Mouse (Mus musculus): ENCODE data around the gene Asgr1. TPM values are rescaled to one million over a fixed set of nuclear protein-coding genes. Genes with fewer than 3 reads are reported as not detected.

Asgr1 gene
- polyA plus RNA-seq, 1 experiment from 2014 or later: 0.88 TPM

GRCm38 (mm10) chr11:70020022-70020631 is 33.8 kb upstream of the Asgr1 start:
- H3K27me3 ChIP-seq (ENCODE audit: control insufficient read depth, insufficient read depth, low read length): no peaks in the 10 kb centered on the region
- H3K4me1 ChIP-seq (replicated peaks; ENCODE audit: control insufficient read depth, insufficient read depth, low read length): peaks cover 43% of the 10 kb centered on the region
- H3K4me2 ChIP-seq (ENCODE audit: low read depth, low read length, severe bottlenecking): peak overlapping the region; percentile 65
- H3K9ac ChIP-seq (ENCODE audit: low read length): peak overlapping the region; percentile 44
- H3K4me3 ChIP-seq (ENCODE audit: low read depth, low read length): peak overlapping the region; percentile 62
- DNase-seq (ENCODE audit: low spot score) (no peak), ATAC-seq (replicated peaks; ENCODE audit: low FRiP score) (no peak)
- H3K27ac ChIP-seq (ENCODE audit: low read depth, low read length): peak overlapping the region; percentile 90
- H3K36me3 ChIP-seq (ENCODE audit: control insufficient read depth, insufficient read depth, low read length): no peaks in the 10 kb centered on the region
- H3K9me3 ChIP-seq (ENCODE audit: control insufficient read depth, low read length): no peaks in the 10 kb centered on the region
- 13% methylated on average over 8 of the region's 8 CpGs for WGBS

- Histone ChIP-seq H3K27ac (ENCODE audit: low read depth, low read length) (peak overlapping the region; percentile 90), H3K4me2 (ENCODE audit: low read depth, low read length, severe bottlenecking) (peak overlapping the region; percentile 65), H3K4me1 (replicated peaks; ENCODE audit: control insufficient read depth, insufficient read depth, low read length) (peaks cover 45% of the 10 kb centered on the region), H3K27me3 (ENCODE audit: control insufficient read depth, insufficient read depth, low read length) (no peaks in the 10 kb centered on the region), H3K9me3 (ENCODE audit: control insufficient read depth, low read length) (no peaks in the 10 kb centered on the region), H3K4me3 (ENCODE audit: low read depth, low read length) (peak overlapping the region; percentile 62), H3K9ac (ENCODE audit: low read length) (peak overlapping the region; percentile 55), H3K36me3 (ENCODE audit: control insufficient read depth, insufficient read depth, low read length) (no peaks in the 10 kb centered on the region)
- ATAC-seq (replicated peaks; ENCODE audit: low FRiP score) (peak; percentile 83), DNase-seq (ENCODE audit: low spot score) (peak; percentile 84)
- 2% methylated on average over 8 of the region's 8 CpGs for WGBS
These were observed 33.1 kb upstream of the Asgr1 start for GRCm38 (mm10) chr11:70020731-70021263.

- peak overlapping the region; percentile 55 for H3K9ac ChIP-seq (ENCODE audit: low read length)
- 2% methylated on average over 39 of the region's 40 CpGs for WGBS
- H3K27me3 ChIP-seq (ENCODE audit: control insufficient read depth, insufficient read depth, low read length): no peaks in the 10 kb centered on the region
- ATAC-seq (replicated peaks; ENCODE audit: low FRiP score): peak; percentile 76
- peak overlapping the region; percentile 90 for H3K27ac ChIP-seq (ENCODE audit: low read depth, low read length)
- H3K4me1 ChIP-seq (replicated peaks; ENCODE audit: control insufficient read depth, insufficient read depth, low read length): peaks cover 52% of the 10 kb centered on the region
- no peaks in the 10 kb centered on the region for H3K36me3 ChIP-seq (ENCODE audit: control insufficient read depth, insufficient read depth, low read length)
- DNase-seq (ENCODE audit: low spot score): peak; percentile 100
- H3K9me3 ChIP-seq (ENCODE audit: control insufficient read depth, low read length): no peaks in the 10 kb centered on the region
- peak overlapping the region; percentile 62 for H3K4me3 ChIP-seq (ENCODE audit: low read depth, low read length)
- peak overlapping the region; percentile 65 for H3K4me2 ChIP-seq (ENCODE audit: low read depth, low read length, severe bottlenecking)
These were observed 32.4 kb upstream of the Asgr1 start for GRCm38 (mm10) chr11:70021264-70022132.

GRCm38 (mm10) chr11:70023481-70024150 is 30.3 kb upstream of the Asgr1 start:
- Histone ChIP-seq H3K9me3 (ENCODE audit: control insufficient read depth, low read length) (no peaks in the 10 kb centered on the region), H3K4me1 (replicated peaks; ENCODE audit: control insufficient read depth, insufficient read depth, low read length) (peaks cover 58% of the 10 kb centered on the region), H3K27me3 (ENCODE audit: control insufficient read depth, insufficient read depth, low read length) (no peaks in the 10 kb centered on the region), H3K4me3 (ENCODE audit: low read depth, low read length) (peak overlapping the region; percentile 37), H3K4me2 (ENCODE audit: low read depth, low read length, severe bottlenecking) (peak overlapping the region; percentile 54), H3K27ac (ENCODE audit: low read depth, low read length) (no peak overlapping the region; the same call in 1 of the 2 replicates), H3K9ac (ENCODE audit: low read length) (peak overlapping the region; percentile 57), H3K36me3 (ENCODE audit: control insufficient read depth, insufficient read depth, low read length) (no peaks in the 10 kb centered on the region)
- DNase-seq (ENCODE audit: low spot score): peak; percentile 82
- no peak for ATAC-seq (replicated peaks; ENCODE audit: low FRiP score)
- WGBS: 4% methylated on average over 27 of the region's 29 CpGs

- Histone ChIP-seq H3K27me3 (ENCODE audit: control insufficient read depth, insufficient read depth, low read length) (no peaks in the 10 kb centered on the region), H3K4me1 (replicated peaks; ENCODE audit: control insufficient read depth, insufficient read depth, low read length) (peaks cover 57% of the 10 kb centered on the region), H3K4me2 (ENCODE audit: low read depth, low read length, severe bottlenecking) (peak overlapping the region; percentile 54), H3K36me3 (ENCODE audit: control insufficient read depth, insufficient read depth, low read length) (no peaks in the 10 kb centered on the region), H3K9ac (ENCODE audit: low read length) (peak overlapping the region; percentile 57), H3K9me3 (ENCODE audit: control insufficient read depth, low read length) (no peaks in the 10 kb centered on the region), H3K4me3 (ENCODE audit: low read depth, low read length) (peak overlapping the region; percentile 37), H3K27ac (ENCODE audit: low read depth, low read length) (peak overlapping the region; percentile 46; the same call in 1 of the 2 replicates)
- DNase-seq (ENCODE audit: low spot score) (no peak), ATAC-seq (replicated peaks; ENCODE audit: low FRiP score) (no peak)
- WGBS: 12% methylated on average over 6 of the region's 6 CpGs
These were observed 29.8 kb upstream of the Asgr1 start for GRCm38 (mm10) chr11:70024151-70024514.

- Histone ChIP-seq H3K9me3 (ENCODE audit: control insufficient read depth, low read length) (no peaks in the 10 kb centered on the region), H3K4me3 (ENCODE audit: low read depth, low read length) (peak overlapping the region; percentile 24), H3K27me3 (ENCODE audit: control insufficient read depth, insufficient read depth, low read length) (no peaks in the 10 kb centered on the region), H3K4me1 (replicated peaks; ENCODE audit: control insufficient read depth, insufficient read depth, low read length) (peaks cover 47% of the 10 kb centered on the region), H3K4me2 (ENCODE audit: low read depth, low read length, severe bottlenecking) (peak overlapping the region; percentile 55), H3K9ac (ENCODE audit: low read length) (peak overlapping the region; percentile 44), H3K27ac (ENCODE audit: low read depth, low read length) (peak overlapping the region; percentile 0), H3K36me3 (ENCODE audit: control insufficient read depth, insufficient read depth, low read length) (peaks cover 6% of the 10 kb centered on the region)
- WGBS: 2% methylated on average over 19 of the region's 19 CpGs
- ATAC-seq (replicated peaks; ENCODE audit: low FRiP score) (peak; percentile 51), DNase-seq (ENCODE audit: low spot score) (peak; percentile 83)
These were observed 27.2 kb upstream of the Asgr1 start for GRCm38 (mm10) chr11:70026689-70027088.

- no peaks in the 10 kb centered on the region for H3K9me3 ChIP-seq (ENCODE audit: control insufficient read depth, low read length)
- peak overlapping the region; percentile 2; the same call in 1 of the 2 replicates for H3K4me3 ChIP-seq (ENCODE audit: low read depth, low read length)
- peaks cover 42% of the 10 kb centered on the region for H3K4me1 ChIP-seq (replicated peaks; ENCODE audit: control insufficient read depth, insufficient read depth, low read length)
- peak overlapping the region; percentile 55 for H3K4me2 ChIP-seq (ENCODE audit: low read depth, low read length, severe bottlenecking)
- no peak for DNase-seq (ENCODE audit: low spot score)
- 0 out of 2 replicates have a peak overlapping the region, but pooled peaks have one; percentile 0 for H3K27ac ChIP-seq (ENCODE audit: low read depth, low read length)
- H3K9ac ChIP-seq (ENCODE audit: low read length): peak overlapping the region; percentile 44
- ATAC-seq (replicated peaks; ENCODE audit: low FRiP score): no peak
- peaks cover 8% of the 10 kb centered on the region for H3K36me3 ChIP-seq (ENCODE audit: control insufficient read depth, insufficient read depth, low read length)
- WGBS: 34% methylated on average over 9 of the region's 9 CpGs
- no peaks in the 10 kb centered on the region for H3K27me3 ChIP-seq (ENCODE audit: control insufficient read depth, insufficient read depth, low read length)
These were observed 26.5 kb upstream of the Asgr1 start for GRCm38 (mm10) chr11:70027397-70027796.

- no peak for DNase-seq (ENCODE audit: low spot score)
- WGBS: 25% methylated on average over 12 of the region's 12 CpGs
- Histone ChIP-seq H3K9ac (ENCODE audit: low read length) (peak overlapping the region; percentile 42), H3K4me1 (replicated peaks; ENCODE audit: control insufficient read depth, insufficient read depth, low read length) (peaks cover 39% of the 10 kb centered on the region), H3K9me3 (ENCODE audit: control insufficient read depth, low read length) (no peaks in the 10 kb centered on the region), H3K4me2 (ENCODE audit: low read depth, low read length, severe bottlenecking) (peak overlapping the region; percentile 51), H3K36me3 (ENCODE audit: control insufficient read depth, insufficient read depth, low read length) (peaks cover 8% of the 10 kb centered on the region), H3K27me3 (ENCODE audit: control insufficient read depth, insufficient read depth, low read length) (no peaks in the 10 kb centered on the region), H3K4me3 (ENCODE audit: low read depth, low read length) (peak overlapping the region; percentile 14), H3K27ac (ENCODE audit: low read depth, low read length) (peak overlapping the region; percentile 83)
- ATAC-seq (replicated peaks; ENCODE audit: low FRiP score): no peak
These were observed 25.3 kb upstream of the Asgr1 start for GRCm38 (mm10) chr11:70028401-70029129.

Measured in forebrain, embryonic 11.5 days (tissue).